Mouse (Mus musculus) midbrain, postnatal 0 days (tissue): ENCODE measurements at regions not wholly inside any gene's neighbourhood (a gene's known extent, or its start where the extent isn't known, plus 50 kb on each side); places are given as distances from the start of the nearest gene placed in this dataset.

ENCODE experiments used
- ATAC-seq: fragments of 200-750 bp; cut with Nextera tagmentation; 2 replicates; pipeline ENCODE4 v1.8.0; 2017; ENCODE audit warnings: moderate number of reproducible peaks, mild to moderate bottlenecking, moderate TSS enrichment, moderate library complexity; ENCODE audit not compliant: low FRiP score
- DNase-seq: peaks from one replicate; pipeline ENCODE4 v3.0.0-alpha.2; 2015; ENCODE audit warnings: low spot score
- H3K27ac ChIP-seq: fragments of 300-500 bp; sonication (generic); 2 replicates; pipeline ENCODE4 v1.5.1; 2014; ENCODE audit warnings: low read depth, mild to moderate bottlenecking, low read length, mixed read lengths
- H3K27me3 ChIP-seq: fragments of 300-500 bp; sonication (generic); 2 replicates; pipeline ENCODE4 v1.6.1; 2014; ENCODE audit warnings: low read length, control low read depth, mixed read lengths; ENCODE audit not compliant: insufficient read depth
- H3K36me3 ChIP-seq: fragments of 300-500 bp; sonication (generic); 2 replicates; pipeline ENCODE4 v1.6.1; 2014; ENCODE audit warnings: low read length, control low read depth, mixed read lengths; ENCODE audit not compliant: insufficient read depth
- H3K4me1 ChIP-seq: fragments of 300-500 bp; sonication (generic); 2 replicates; pipeline ENCODE4 v1.6.1; 2014; ENCODE audit warnings: mild to moderate bottlenecking, control low read depth, antibody characterized with exemption, low read length, mixed read lengths; ENCODE audit not compliant: insufficient read depth
- H3K4me2 ChIP-seq: fragments of 300-500 bp; sonication (generic); 2 replicates; pipeline ENCODE4 v1.6.1; 2014; ENCODE audit warnings: low read depth, mild to moderate bottlenecking, low read length, mixed read lengths; ENCODE audit not compliant: poor library complexity, severe bottlenecking
- H3K4me3 ChIP-seq: fragments of 300-500 bp; sonication (generic); 2 replicates; pipeline ENCODE4 v1.5.1; 2014; ENCODE audit warnings: low read depth, mild to moderate bottlenecking, low read length, moderate library complexity
- H3K9ac ChIP-seq: fragments of 300-500 bp; sonication (generic); replicated peaks from 2 replicates; pipeline ENCODE4 v1.6.1; 2014; ENCODE audit warnings: mild to moderate bottlenecking, low read length, moderate library complexity, mixed read lengths; ENCODE audit not compliant: poor library complexity, severe bottlenecking
- H3K9me3 ChIP-seq: fragments of 300-500 bp; sonication (generic); 2 replicates; pipeline ENCODE4 v1.6.1; 2016; ENCODE audit warnings: low read length, control low read depth
- CTCF ChIP-seq: IDR thresholded peaks from 2 replicates; pipeline ENCODE4 v1.5.1; 2016; ENCODE audit warnings: antibody characterized with exemption, mild to moderate bottlenecking
- WGBS: fragments of 180-500 bp; shearing (Covaris S2); extraction: QIAGEN DNeasy Blood & Tissue Kit; methylation state at CpG from one replicate; pipeline ENCODE4 v1.1.7; 2014; 5-methylcytosine and 5-hydroxymethylcytosine counted together

GRCm38 (mm10) chr5:133113946-133114345 is 570.8 kb upstream of the Auts2 start:
- no peaks in the 10 kb centered on the region for H3K9me3 ChIP-seq
- H3K9ac ChIP-seq, result no peak overlapping the region
- no peaks in the 10 kb centered on the region for H3K27me3 ChIP-seq
- no peak for TF ChIP-seq CTCF
- H3K36me3 ChIP-seq, result no peaks in the 10 kb centered on the region
- DNase-seq, result no peak
- H3K4me3 ChIP-seq, result no peak overlapping the region
- WGBS, result 91% methylated on average over 4 of the region's 4 CpGs
- no peak overlapping the region for H3K27ac ChIP-seq
- no peak overlapping the region for H3K4me2 ChIP-seq
- no peak for ATAC-seq
- no peaks in the 10 kb centered on the region for H3K4me1 ChIP-seq

- ATAC-seq (no peak), DNase-seq (no peak)
- no peaks in the 10 kb centered on the region for H3K4me1 ChIP-seq
- no peak overlapping the region for H3K4me2 ChIP-seq
- no peak overlapping the region for H3K27ac ChIP-seq
- no peaks in the 10 kb centered on the region for H3K36me3 ChIP-seq
- no peak for TF ChIP-seq CTCF
- H3K9me3 ChIP-seq, result no peaks in the 10 kb centered on the region
- WGBS, result 94% methylated on average over 2 of the region's 2 CpGs
- H3K27me3 ChIP-seq, result no peaks in the 10 kb centered on the region
- H3K9ac ChIP-seq, result no peak overlapping the region
- H3K4me3 ChIP-seq, result no peak overlapping the region
These were observed 570.0 kb upstream of the Auts2 start for GRCm38 (mm10) chr5:133113183-133113582.

GRCm38 (mm10) chr5:133106691-133107354 is 563.7 kb upstream of the Auts2 start:
- no peak overlapping the region for H3K9ac ChIP-seq
- no peak overlapping the region for H3K4me2 ChIP-seq
- TF ChIP-seq CTCF, result no peak
- DNase-seq, result peak; percentile 76
- H3K27ac ChIP-seq, result no peak overlapping the region
- no peak overlapping the region for H3K4me3 ChIP-seq
- no peaks in the 10 kb centered on the region for H3K4me1 ChIP-seq
- ATAC-seq, result no peak
- no peaks in the 10 kb centered on the region for H3K36me3 ChIP-seq
- no peaks in the 10 kb centered on the region for H3K27me3 ChIP-seq
- no peaks in the 10 kb centered on the region for H3K9me3 ChIP-seq
- WGBS, result 17% methylated on average over 8 of the region's 8 CpGs

GRCm38 (mm10) chr5:133096340-133096739 is 553.2 kb upstream of the Auts2 start:
- TF ChIP-seq CTCF, result no peak
- 48% methylated on average over 1 of the region's 1 CpGs for WGBS
- Histone ChIP-seq H3K36me3 (no peaks in the 10 kb centered on the region), H3K9me3 (no peaks in the 10 kb centered on the region), H3K4me2 (no peak overlapping the region), H3K27me3 (no peaks in the 10 kb centered on the region), H3K9ac (no peak overlapping the region), H3K27ac (no peak overlapping the region), H3K4me1 (no peaks in the 10 kb centered on the region), H3K4me3 (no peak overlapping the region)
- DNase-seq (no peak), ATAC-seq (no peak)

GRCm38 (mm10) chr5:133084859-133085258 is 541.7 kb upstream of the Auts2 start:
- Histone ChIP-seq H3K4me3 (no peak overlapping the region), H3K4me1 (no peaks in the 10 kb centered on the region), H3K36me3 (no peaks in the 10 kb centered on the region), H3K27me3 (no peaks in the 10 kb centered on the region), H3K9me3 (no peaks in the 10 kb centered on the region), H3K4me2 (no peak overlapping the region), H3K9ac (no peak overlapping the region), H3K27ac (no peak overlapping the region)
- WGBS, result 74% methylated on average over 1 of the region's 1 CpGs
- no peak for ATAC-seq
- no peak for DNase-seq
- TF ChIP-seq CTCF, result no peak

GRCm38 (mm10) chr5:133080751-133081150 is 537.6 kb upstream of the Auts2 start:
- ATAC-seq, result no peak
- Histone ChIP-seq H3K9ac (no peak overlapping the region), H3K4me3 (no peak overlapping the region), H3K27ac (no peak overlapping the region), H3K4me1 (no peaks in the 10 kb centered on the region; the same call in 1 of the 2 replicates), H3K27me3 (no peaks in the 10 kb centered on the region), H3K9me3 (no peaks in the 10 kb centered on the region), H3K4me2 (no peak overlapping the region), H3K36me3 (no peaks in the 10 kb centered on the region)
- no peak for TF ChIP-seq CTCF
- DNase-seq, result peak; percentile 30
- WGBS, result 55% methylated on average over 2 of the region's 2 CpGs
